Mouse (Mus musculus): ENCODE results near the gene Slc7a12. TPM values are rescaled to one million over a fixed set of nuclear protein-coding genes. Genes with fewer than 3 reads are reported as not detected.

Gene Slc7a12
- not detected in 2 replicates for polyA plus RNA-seq (2014; fragmentation: Nextera tagmentation; extraction: Ambion mirVana)

DNA sequence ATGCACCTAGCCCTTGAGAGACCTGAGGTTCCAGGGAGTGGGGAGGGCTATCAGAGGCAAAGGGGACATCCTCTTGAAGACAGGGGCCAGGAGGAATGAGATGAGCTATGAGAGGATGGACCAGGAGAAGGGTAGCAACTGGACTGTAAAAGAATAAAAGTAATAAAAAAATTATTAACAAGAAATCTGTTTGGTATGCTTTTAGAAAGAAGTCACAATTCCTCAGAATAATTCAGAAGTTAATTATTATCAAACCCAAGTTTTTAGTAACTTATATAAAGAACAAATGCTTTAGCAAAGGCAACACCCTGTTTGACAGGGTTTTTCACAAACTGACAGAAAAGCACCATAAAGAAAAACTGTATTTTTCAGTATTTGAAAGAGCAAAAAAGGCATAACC lies at the start of gene Slc7a12:
Gene Slc7a12, plus strand, starts transcription at position 301 of the 400 bp plus-strand sequence.
- Histone ChIP-seq H3K36me3 (ENCODE audit: control insufficient read depth, insufficient read depth, low read length) (no peaks in the 10 kb centered on the region), H3K4me2 (ENCODE audit: low read depth) (no peak within 1 kb of the TSS), H3K4me3 (ENCODE audit: low read depth, low read length) (no peak within 1 kb of the TSS), H3K27me3 (ENCODE audit: control insufficient read depth, insufficient read depth, low read length) (no peaks in the 10 kb centered on the region), H3K9me3 (ENCODE audit: control insufficient read depth, low read length) (no peaks in the 10 kb centered on the region), H3K4me1 (ENCODE audit: control insufficient read depth, insufficient read depth, low read length) (no peaks in the 10 kb centered on the region), H3K9ac (ENCODE audit: low read length) (no peak within 1 kb of the TSS), H3K27ac (ENCODE audit: low read depth, low read length) (no peak within 1 kb of the TSS)
- ATAC-seq (ENCODE audit: insufficient read depth, low FRiP score, low TSS enrichment) (no peak), DNase-seq (ENCODE audit: low spot score) (no peak)

DNA sequence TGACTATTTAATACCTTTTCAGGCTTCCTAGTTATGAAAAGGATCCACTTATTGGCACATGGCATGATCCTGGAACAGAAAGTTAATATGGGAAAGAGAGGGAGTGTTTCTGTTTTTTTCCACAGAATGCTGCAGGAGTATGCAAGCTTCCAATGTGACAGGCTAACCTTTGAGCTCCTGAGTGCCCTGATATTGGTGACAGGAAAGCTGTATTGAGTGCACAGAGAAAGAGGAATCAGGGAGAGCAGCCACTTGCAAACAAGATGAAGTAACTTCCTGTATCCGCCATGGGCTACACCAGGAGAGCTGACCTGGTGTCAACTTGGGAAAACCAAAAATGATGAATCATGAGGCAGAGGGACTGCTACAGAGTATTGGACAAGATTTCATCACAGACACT lies 48.1 kb upstream of the Slc7a12 start:
- no peaks in the 10 kb centered on the region; the same call in 1 of the 2 replicates for H3K9me3 ChIP-seq (ENCODE audit: control insufficient read depth, low read length)
- no peak overlapping the region for H3K4me3 ChIP-seq (ENCODE audit: low read depth, low read length)
- no peak overlapping the region for H3K4me2 ChIP-seq (ENCODE audit: low read depth)
- ATAC-seq (ENCODE audit: insufficient read depth, low FRiP score, low TSS enrichment) (no peak), DNase-seq (ENCODE audit: low spot score) (no peak)
- 70% methylated on average over 1 of the region's 1 CpGs for WGBS
- H3K27me3 ChIP-seq (ENCODE audit: control insufficient read depth, insufficient read depth, low read length) = no peaks in the 10 kb centered on the region
- H3K9ac ChIP-seq (ENCODE audit: low read length) = no peak overlapping the region
- H3K36me3 ChIP-seq (ENCODE audit: control insufficient read depth, insufficient read depth, low read length) = no peaks in the 10 kb centered on the region
- H3K4me1 ChIP-seq (ENCODE audit: control insufficient read depth, insufficient read depth, low read length) = no peaks in the 10 kb centered on the region
- no peak overlapping the region for H3K27ac ChIP-seq (ENCODE audit: low read depth, low read length)

DNA sequence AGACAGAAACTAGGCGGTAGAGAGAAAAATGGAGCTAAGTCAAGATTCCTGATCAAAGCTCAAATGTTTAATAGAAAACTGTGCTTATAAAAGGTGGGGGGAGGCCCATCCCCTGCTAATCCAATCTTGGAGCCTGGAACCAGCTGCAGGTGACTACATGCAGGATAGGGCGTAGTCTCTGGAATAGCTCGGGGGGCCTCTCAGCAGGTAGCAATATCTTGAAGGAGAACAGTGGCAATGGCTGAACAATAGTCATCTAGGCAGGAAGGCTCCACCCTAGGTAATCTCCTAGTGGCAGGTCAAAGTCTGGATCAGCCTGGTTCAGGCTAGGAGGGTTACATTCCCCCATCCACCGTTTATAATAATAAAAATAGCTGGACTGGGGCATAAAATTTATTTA lies 34.5 kb upstream of the Slc7a12 start:
- Histone ChIP-seq H3K36me3 (ENCODE audit: control insufficient read depth, insufficient read depth, low read length) (no peaks in the 10 kb centered on the region), H3K4me3 (ENCODE audit: low read depth, low read length) (no peak overlapping the region), H3K4me1 (ENCODE audit: control insufficient read depth, insufficient read depth, low read length) (no peaks in the 10 kb centered on the region), H3K4me2 (ENCODE audit: low read depth) (no peak overlapping the region), H3K27ac (ENCODE audit: low read depth, low read length) (no peak overlapping the region), H3K9ac (ENCODE audit: low read length) (no peak overlapping the region), H3K27me3 (ENCODE audit: control insufficient read depth, insufficient read depth, low read length) (no peaks in the 10 kb centered on the region), H3K9me3 (ENCODE audit: control insufficient read depth, low read length) (no peaks in the 10 kb centered on the region)
- 90% methylated on average over 4 of the region's 4 CpGs for WGBS
- DNase-seq (ENCODE audit: low spot score) (no peak), ATAC-seq (ENCODE audit: insufficient read depth, low FRiP score, low TSS enrichment) (no peak)

- 94% methylated on average over 4 of the region's 4 CpGs for WGBS
- ATAC-seq (ENCODE audit: insufficient read depth, low FRiP score, low TSS enrichment) = no peak
These were observed 33.8 kb upstream of the Slc7a12 start for GRCm38 (mm10) chr3:14446691-14447090.

More at GRCm38 (mm10) chr3:14446691-14447090, 33.8 kb upstream of the Slc7a12 start:
- H3K9ac ChIP-seq (ENCODE audit: low read length) = no peak overlapping the region
- no peaks in the 10 kb centered on the region for H3K9me3 ChIP-seq (ENCODE audit: control insufficient read depth, low read length)
- H3K27me3 ChIP-seq (ENCODE audit: control insufficient read depth, insufficient read depth, low read length) = no peaks in the 10 kb centered on the region
- no peak overlapping the region for H3K4me2 ChIP-seq (ENCODE audit: low read depth)
- no peak overlapping the region for H3K4me3 ChIP-seq (ENCODE audit: low read depth, low read length)
- DNase-seq (ENCODE audit: low spot score) = no peak
- H3K27ac ChIP-seq (ENCODE audit: low read depth, low read length) = no peak overlapping the region
- no peaks in the 10 kb centered on the region for H3K4me1 ChIP-seq (ENCODE audit: control insufficient read depth, insufficient read depth, low read length)
- no peaks in the 10 kb centered on the region for H3K36me3 ChIP-seq (ENCODE audit: control insufficient read depth, insufficient read depth, low read length)

Other genes starting within 250 kb of the Slc7a12 start
- gene 1810022K09Rik, start 130.6 kb downstream of the Slc7a12 start, polyA plus RNA-seq (2014; fragmentation: Nextera tagmentation; extraction: Ambion mirVana) = 430 and 445 TPM in 2 replicates
- 3.5 and 4.5 TPM in 2 replicates for gene Car13, start 161.0 kb downstream of the Slc7a12 start, polyA plus RNA-seq (2014; fragmentation: Nextera tagmentation; extraction: Ambion mirVana)

Data from neural tube, embryonic 11.5 days (tissue).